Mouse (Mus musculus): ENCODE measurements around the gene Mybphl. TPM values are rescaled to one million over a fixed set of nuclear protein-coding genes. Genes with fewer than 3 reads are reported as not detected.

Gene Mybphl
- polyA plus RNA-seq, 1 experiment: not detected

DNA sequence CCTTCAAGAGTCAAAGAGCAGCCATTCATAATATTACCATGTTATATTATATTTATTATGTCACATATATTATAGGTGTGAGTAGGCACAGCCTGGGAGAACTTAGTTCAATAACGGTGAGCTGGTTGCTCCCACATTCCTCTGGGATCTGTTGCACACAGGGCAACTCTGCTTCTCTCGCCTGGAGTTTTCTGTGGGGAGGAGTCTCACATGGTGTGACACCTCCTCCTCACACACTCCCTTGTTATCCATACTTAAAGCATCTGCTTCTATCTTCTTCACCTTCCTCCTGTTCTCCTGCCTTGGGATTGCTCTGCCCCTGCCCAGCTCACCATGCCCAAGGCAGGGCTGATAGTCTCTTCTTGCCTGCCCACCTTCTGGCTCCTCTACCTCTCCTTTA is 23.7 kb upstream of the Mybphl start:
- Histone ChIP-seq H3K4me3 (ENCODE audit: low read depth, low read length) (no peak overlapping the region), H3K9ac (ENCODE audit: low read depth, poor library complexity, severe bottlenecking) (no peak overlapping the region), H3K36me3 (ENCODE audit: control insufficient read depth, insufficient read depth, low read length, poor library complexity, severe bottlenecking) (no peaks in the 10 kb centered on the region; the same call in 1 of the 2 replicates), H3K27ac (ENCODE audit: insufficient read depth, low read length) (no peak overlapping the region), H3K9me3 (replicated peaks; ENCODE audit: control insufficient read depth, insufficient read depth, low read length, poor library complexity, severe bottlenecking) (no peaks in the 10 kb centered on the region), H3K4me1 (ENCODE audit: control insufficient read depth, insufficient read depth, low read length) (no peaks in the 10 kb centered on the region), H3K27me3 (ENCODE audit: control insufficient read depth, insufficient read depth, low read length, poor library complexity, severe bottlenecking) (no peaks in the 10 kb centered on the region)
- TF ChIP-seq CTCF (IDR thresholded peaks at IDR 0.05; ENCODE audit: low read depth, low read length): no peak

DNA sequence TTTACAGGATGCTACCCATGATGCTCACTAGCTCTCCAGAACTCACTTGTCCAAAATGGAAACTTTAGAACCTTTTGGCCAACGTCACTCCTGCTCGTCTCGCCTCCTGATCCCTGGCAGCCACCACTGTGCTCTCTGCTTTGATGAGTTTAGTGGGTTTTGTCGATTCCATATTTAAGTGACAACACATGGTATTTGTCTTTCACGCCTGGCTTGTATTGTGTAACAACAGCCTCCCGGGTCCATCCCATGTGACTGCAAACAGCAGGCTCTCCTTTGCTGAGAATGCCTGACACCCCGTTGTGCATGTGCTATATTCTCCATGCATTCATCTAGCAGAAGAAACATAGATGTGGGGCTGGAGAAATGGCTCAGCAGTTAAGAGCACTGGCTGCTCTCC is 22.5 kb upstream of the Mybphl start:
- Histone ChIP-seq H3K9ac (ENCODE audit: low read depth, poor library complexity, severe bottlenecking) (no peak overlapping the region), H3K27ac (ENCODE audit: insufficient read depth, low read length) (no peak overlapping the region), H3K9me3 (replicated peaks; ENCODE audit: control insufficient read depth, insufficient read depth, low read length, poor library complexity, severe bottlenecking) (no peaks in the 10 kb centered on the region), H3K4me3 (ENCODE audit: low read depth, low read length) (no peak overlapping the region), H3K4me1 (ENCODE audit: control insufficient read depth, insufficient read depth, low read length) (no peaks in the 10 kb centered on the region), H3K27me3 (ENCODE audit: control insufficient read depth, insufficient read depth, low read length, poor library complexity, severe bottlenecking) (no peaks in the 10 kb centered on the region), H3K36me3 (ENCODE audit: control insufficient read depth, insufficient read depth, low read length, poor library complexity, severe bottlenecking) (no peaks in the 10 kb centered on the region; the same call in 1 of the 2 replicates)
- no peak for TF ChIP-seq POLR2A (IDR thresholded peaks at IDR 0.05; ENCODE audit: insufficient read depth, low read length)

- Histone ChIP-seq H3K9ac (ENCODE audit: low read depth, poor library complexity, severe bottlenecking) (no peak overlapping the region), H3K27me3 (ENCODE audit: control insufficient read depth, insufficient read depth, low read length, poor library complexity, severe bottlenecking) (no peaks in the 10 kb centered on the region), H3K4me3 (ENCODE audit: low read depth, low read length) (no peak overlapping the region), H3K27ac (ENCODE audit: insufficient read depth, low read length) (no peak overlapping the region), H3K9me3 (replicated peaks; ENCODE audit: control insufficient read depth, insufficient read depth, low read length, poor library complexity, severe bottlenecking) (no peaks in the 10 kb centered on the region), H3K4me1 (ENCODE audit: control insufficient read depth, insufficient read depth, low read length) (no peaks in the 10 kb centered on the region), H3K36me3 (ENCODE audit: control insufficient read depth, insufficient read depth, low read length, poor library complexity, severe bottlenecking) (no peaks in the 10 kb centered on the region; the same call in 1 of the 2 replicates)
- no peak for TF ChIP-seq EP300 (IDR thresholded peaks at IDR 0.05; ENCODE audit: insufficient read depth, low read depth, low read length)
- TF ChIP-seq POLR2A (IDR thresholded peaks at IDR 0.05; ENCODE audit: insufficient read depth, low read length): no peak
Observed at GRCm38 (mm10) chr3:108345855-108346254, 18.9 kb upstream of the Mybphl start.

GRCm38 (mm10) chr3:108348376-108348775 is 16.3 kb upstream of the Mybphl start:
- Histone ChIP-seq H3K9ac (ENCODE audit: low read depth, poor library complexity, severe bottlenecking) (no peak overlapping the region), H3K27me3 (ENCODE audit: control insufficient read depth, insufficient read depth, low read length, poor library complexity, severe bottlenecking) (no peaks in the 10 kb centered on the region), H3K9me3 (replicated peaks; ENCODE audit: control insufficient read depth, insufficient read depth, low read length, poor library complexity, severe bottlenecking) (no peaks in the 10 kb centered on the region), H3K4me3 (ENCODE audit: low read depth, low read length) (no peak overlapping the region), H3K27ac (ENCODE audit: insufficient read depth, low read length) (no peak overlapping the region), H3K36me3 (ENCODE audit: control insufficient read depth, insufficient read depth, low read length, poor library complexity, severe bottlenecking) (no peaks in the 10 kb centered on the region; the same call in 1 of the 2 replicates), H3K4me1 (ENCODE audit: control insufficient read depth, insufficient read depth, low read length) (no peaks in the 10 kb centered on the region)
- TF ChIP-seq EP300 (IDR thresholded peaks at IDR 0.05; ENCODE audit: insufficient read depth, low read depth, low read length) (no peak), POLR2A (IDR thresholded peaks at IDR 0.05; ENCODE audit: insufficient read depth, low read length) (no peak), CTCF (IDR thresholded peaks at IDR 0.05; ENCODE audit: low read depth, low read length) (no peak)

DNA sequence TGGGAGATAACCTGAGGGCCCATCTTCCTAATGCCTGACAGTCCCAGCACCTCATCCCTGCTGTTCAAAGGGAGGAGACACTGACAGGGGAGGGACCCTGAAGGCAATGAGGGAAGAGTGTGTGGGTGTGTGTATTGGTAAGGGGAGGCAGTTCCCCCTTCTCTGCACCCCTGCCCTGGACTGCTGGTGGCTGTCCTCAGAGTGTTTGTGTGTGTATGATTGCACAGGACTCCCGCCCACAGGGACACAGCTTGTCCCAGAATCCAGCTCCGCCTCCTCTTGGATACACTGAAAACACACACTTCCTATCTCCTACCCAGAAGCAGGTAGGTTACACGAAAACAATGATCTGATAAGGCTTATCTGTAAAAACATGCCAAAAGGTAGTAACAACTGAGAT is 9.5 kb upstream of the Mybphl start:
- no peak overlapping the region for H3K4me3 ChIP-seq (ENCODE audit: low read depth, low read length)
- H3K9ac ChIP-seq (ENCODE audit: low read depth, poor library complexity, severe bottlenecking): no peak overlapping the region
- no peaks in the 10 kb centered on the region for H3K9me3 ChIP-seq (replicated peaks; ENCODE audit: control insufficient read depth, insufficient read depth, low read length, poor library complexity, severe bottlenecking)

DNA sequence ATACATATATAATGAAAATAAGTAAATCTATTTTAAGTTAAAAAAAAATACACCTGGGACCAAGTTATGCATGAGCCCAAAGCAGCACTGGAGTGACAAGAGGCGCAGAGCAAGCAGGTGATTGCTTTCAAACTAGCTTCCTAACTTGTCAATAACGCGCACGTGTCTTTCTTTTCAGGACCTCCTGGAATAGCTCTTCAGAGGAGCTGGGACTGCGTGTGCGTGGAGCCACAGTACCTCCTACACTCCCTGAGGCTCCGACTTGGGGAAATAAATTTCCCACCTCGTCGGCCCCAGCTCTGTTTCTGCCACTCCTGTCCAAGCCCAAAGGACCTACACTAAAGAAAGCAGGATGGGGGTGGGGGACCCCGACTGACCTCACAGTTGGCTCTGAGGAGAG is 7.7 kb upstream of the Mybphl start:
- Histone ChIP-seq H3K36me3 (ENCODE audit: control insufficient read depth, insufficient read depth, low read length, poor library complexity, severe bottlenecking) (no peaks in the 10 kb centered on the region), H3K9me3 (replicated peaks; ENCODE audit: control insufficient read depth, insufficient read depth, low read length, poor library complexity, severe bottlenecking) (no peaks in the 10 kb centered on the region), H3K27ac (ENCODE audit: insufficient read depth, low read length) (no peak overlapping the region), H3K4me1 (ENCODE audit: control insufficient read depth, insufficient read depth, low read length) (no peaks in the 10 kb centered on the region), H3K4me3 (ENCODE audit: low read depth, low read length) (no peak overlapping the region), H3K9ac (ENCODE audit: low read depth, poor library complexity, severe bottlenecking) (no peak overlapping the region), H3K27me3 (ENCODE audit: control insufficient read depth, insufficient read depth, low read length, poor library complexity, severe bottlenecking) (no peaks in the 10 kb centered on the region)
- TF ChIP-seq EP300 (IDR thresholded peaks at IDR 0.05; ENCODE audit: insufficient read depth, low read depth, low read length) (no peak), CTCF (IDR thresholded peaks at IDR 0.05; ENCODE audit: low read depth, low read length) (no peak), POLR2A (IDR thresholded peaks at IDR 0.05; ENCODE audit: insufficient read depth, low read length) (no peak)

More for the DNA sequence above, 9.5 kb upstream of the Mybphl start:
- no peak overlapping the region for H3K27ac ChIP-seq (ENCODE audit: insufficient read depth, low read length)
- TF ChIP-seq POLR2A (IDR thresholded peaks at IDR 0.05; ENCODE audit: insufficient read depth, low read length) (no peak), EP300 (IDR thresholded peaks at IDR 0.05; ENCODE audit: insufficient read depth, low read depth, low read length) (no peak), CTCF (IDR thresholded peaks at IDR 0.05; ENCODE audit: low read depth, low read length) (no peak)
- H3K27me3 ChIP-seq (ENCODE audit: control insufficient read depth, insufficient read depth, low read length, poor library complexity, severe bottlenecking): no peaks in the 10 kb centered on the region
- H3K4me1 ChIP-seq (ENCODE audit: control insufficient read depth, insufficient read depth, low read length): no peaks in the 10 kb centered on the region
- H3K36me3 ChIP-seq (ENCODE audit: control insufficient read depth, insufficient read depth, low read length, poor library complexity, severe bottlenecking): no peaks in the 10 kb centered on the region
